Mouse (Mus musculus) liver, embryonic 14.5 days (tissue): ENCODE measurements around the gene Rgs19. TPM values are rescaled to one million over a fixed set of nuclear protein-coding genes. Genes with fewer than 3 reads are reported as not detected.

Source experiments
- ATAC-seq: fragments of 200-750 bp; cut with Nextera tagmentation; 2 replicates; pipeline ENCODE4 v1.8.0; 2017; ENCODE audit warnings: moderate number of reproducible peaks, mild to moderate bottlenecking, moderate library complexity; ENCODE audit not compliant: insufficient read depth
- DNase-seq, 3 experiments: peaks; one replicate each; pipeline ENCODE4 v3.0.0-alpha.2; 2012 to 2013; ENCODE audit warnings: low read depth in 3 of 3, low spot score in 3 of 3
- H3K27ac ChIP-seq: fragments of 300-500 bp; sonication (generic); 2 replicates; pipeline ENCODE4 v1.5.1; 2014; ENCODE audit warnings: moderate library complexity, mild to moderate bottlenecking, control low read depth, inconsistent platforms
- H3K27me3 ChIP-seq: fragments of 300-500 bp; sonication (generic); 2 replicates; pipeline ENCODE4 v1.6.1; 2014; ENCODE audit warnings: mild to moderate bottlenecking, low read length, moderate library complexity; ENCODE audit not compliant: control insufficient read depth, insufficient read depth
- H3K36me3 ChIP-seq: fragments of 300-500 bp; sonication (generic); replicated peaks from 2 replicates; pipeline ENCODE4 v1.6.1; 2014; ENCODE audit warnings: low read depth; ENCODE audit not compliant: control insufficient read depth, insufficient read depth
- H3K4me1 ChIP-seq, 2 experiments: fragments of 200-500 bp in 1 of 2; fragments of 300-500 bp in 1 of 2; sonication (generic) in 1 of 2; replicated peaks; 2 replicates each; pipeline ENCODE4 v1.6.1; 2012 to 2014; ENCODE audit warnings: antibody characterized with exemption in 1 of 2, inconsistent platforms in 1 of 2, low read length in 1 of 2; ENCODE audit not compliant: control insufficient read depth in 2 of 2, insufficient read depth in 2 of 2
- H3K4me2 ChIP-seq: fragments of 300-500 bp; sonication (generic); 2 replicates; pipeline ENCODE4 v1.6.1; 2014; ENCODE audit warnings: low read depth, mild to moderate bottlenecking, control low read depth, moderate library complexity
- H3K4me3 ChIP-seq, 2 experiments: fragments of 200-500 bp in 1 of 2; fragments of 300-500 bp in 1 of 2; sonication (generic) in 1 of 2; 2 replicates each; pipeline ENCODE4 v1.5.1; 2012 to 2014; ENCODE audit warnings: low read depth in 2 of 2, low read length in 2 of 2, mild to moderate bottlenecking in 2 of 2, control low read depth in 1 of 2, inconsistent platforms in 1 of 2, moderate library complexity in 1 of 2; ENCODE audit not compliant: insufficient read depth in 1 of 2
- H3K9ac ChIP-seq: fragments of 300-500 bp; sonication (generic); replicated peaks from 2 replicates; pipeline ENCODE4 v1.6.1; 2014; ENCODE audit warnings: mild to moderate bottlenecking, control low read depth, moderate library complexity
- H3K9me3 ChIP-seq: fragments of 300-500 bp; sonication (generic); 2 replicates; pipeline ENCODE4 v1.6.1; 2016; ENCODE audit warnings: low read length, mixed read lengths; ENCODE audit not compliant: control insufficient read depth
- CTCF ChIP-seq: IDR thresholded peaks from 2 replicates; pipeline ENCODE4 v1.5.1; 2016; ENCODE audit warnings: antibody characterized with exemption, low read depth, control low read depth
- EP300 ChIP-seq: IDR thresholded peaks from 2 replicates; pipeline ENCODE4 v1.6.1; 2016; ENCODE audit warnings: antibody characterized with exemption, low read depth
- WGBS: fragments of 180-500 bp; shearing (Covaris S2); extraction: QIAGEN DNeasy Blood & Tissue Kit; methylation state at CpG from one replicate; pipeline ENCODE4 v1.1.7; 2014; ENCODE audit not compliant: insufficient replicate concordance; 5-methylcytosine and 5-hydroxymethylcytosine counted together
- polyA plus RNA-seq, 2 experiments: library from polyadenylated mRNA; depleted of rRNA in 1 of 2; stranded (reverse) in 1 of 2; unstranded in 1 of 2; fragments of >200 nt; fragmentation: Nextera tagmentation in 1 of 2; extraction: Ambion mirVana in 1 of 2; gene quantifications; 2 replicates each; pipeline versions ENCODE4 v1.2.1 to v1.2.3; 2012 to 2014

Rgs19 gene
- polyA plus RNA-seq, 2 experiments, result 20.6 to 21.0 TPM

DNA sequence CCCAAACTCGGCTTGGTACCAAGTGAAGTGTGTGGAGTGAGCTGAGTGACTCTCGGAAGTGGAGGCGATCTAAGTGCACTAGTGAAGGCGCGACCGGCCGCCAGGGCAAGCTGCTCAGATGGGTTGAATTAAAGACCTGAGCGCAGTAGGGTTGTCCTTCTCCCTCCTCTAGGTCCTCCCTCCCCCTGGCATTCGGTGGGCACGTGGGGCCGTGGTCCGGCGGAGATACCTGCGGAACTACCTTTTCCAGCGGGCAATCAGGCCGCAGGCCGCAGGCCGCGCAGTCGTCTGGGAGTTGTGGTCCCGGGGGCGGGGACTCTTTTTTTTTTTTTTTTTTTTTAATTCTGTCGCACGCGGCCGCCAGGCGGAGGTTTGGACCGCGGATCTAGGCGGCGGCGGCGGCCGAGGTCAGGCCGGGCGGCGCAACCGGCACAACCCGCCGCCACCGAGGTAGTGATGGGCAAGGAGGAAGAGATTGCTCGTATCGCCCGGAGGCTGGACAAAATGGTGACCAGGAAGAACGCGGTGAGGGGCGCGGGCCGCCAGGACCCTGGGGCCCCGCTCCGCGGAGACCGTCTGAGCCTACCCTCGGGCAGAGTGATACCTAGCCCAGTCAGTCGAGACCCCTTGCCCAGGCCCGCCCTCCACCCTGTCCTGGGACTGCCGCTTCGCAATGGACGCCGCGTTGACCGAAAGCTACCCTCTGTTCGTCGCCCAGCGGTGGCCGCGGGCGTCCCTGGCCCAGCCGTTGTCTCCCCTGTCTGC, 13.6 kb downstream of the Rgs19 start, which contains the start of gene Tcea2:
TSS of gene Tcea2 (plus strand) at position 360 of the 765 bp plus-strand sequence.
- Histone ChIP-seq H3K9ac (peak within 1 kb of the TSS; percentile 60), H3K27ac (no peak within 1 kb of the TSS), H3K36me3 (no peaks in the 10 kb centered on the region), H3K4me3 (peak within 1 kb of the TSS; percentile 62 to 66), H3K4me2 (peak within 1 kb of the TSS; percentile 80), H3K27me3 (peaks cover 3% of the 10 kb centered on the region; the same call in 1 of the 2 replicates), H3K4me1 (peaks cover 3 to 13% of the 10 kb centered on the region in 2 experiments), H3K9me3 (no peaks in the 10 kb centered on the region)
- TF ChIP-seq CTCF (peak; percentile 13), EP300 (no peak)
- peak in 2 of 3 experiments; percentile 30 to 49 for DNase-seq
- under 1% methylated on average over 69 of the region's 69 CpGs for WGBS
- peak; percentile 46 for ATAC-seq

DNA sequence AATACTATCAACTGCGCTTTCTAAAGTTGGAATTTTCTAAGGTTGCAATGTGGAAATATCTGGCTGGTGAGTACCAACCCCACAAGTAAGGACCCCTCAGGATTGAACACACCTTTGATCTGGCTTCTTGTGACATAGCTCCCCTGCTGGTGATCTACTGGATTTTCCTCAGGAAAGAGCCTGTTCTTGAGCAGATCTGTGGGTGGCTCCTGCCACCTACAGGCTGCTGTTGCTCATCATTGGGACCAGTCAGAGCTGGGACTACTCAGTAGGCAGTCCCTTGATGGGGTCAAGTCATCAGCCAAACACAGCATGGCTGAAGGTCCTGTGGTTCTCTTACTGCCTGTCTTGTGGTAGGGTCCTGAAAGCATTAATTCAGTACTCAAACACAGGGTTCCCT, 15.0 kb downstream of the Rgs19 start:
- 32% methylated on average over 1 of the region's 1 CpGs for WGBS
- Histone ChIP-seq H3K36me3 (no peaks in the 10 kb centered on the region), H3K27me3 (peaks cover 3% of the 10 kb centered on the region; the same call in 1 of the 2 replicates), H3K4me2 (no peak overlapping the region), H3K4me3 (no peak overlapping the region), H3K9ac (no peak overlapping the region), H3K27ac (no peak overlapping the region), H3K4me1 (peaks cover 3 to 13% of the 10 kb centered on the region in 2 experiments), H3K9me3 (no peaks in the 10 kb centered on the region)
- peak; percentile 55 to 64 (median 56) for DNase-seq
- ATAC-seq, result peak; percentile 58
- TF ChIP-seq CTCF, result peak; percentile 95
- TF ChIP-seq EP300, result no peak

DNA sequence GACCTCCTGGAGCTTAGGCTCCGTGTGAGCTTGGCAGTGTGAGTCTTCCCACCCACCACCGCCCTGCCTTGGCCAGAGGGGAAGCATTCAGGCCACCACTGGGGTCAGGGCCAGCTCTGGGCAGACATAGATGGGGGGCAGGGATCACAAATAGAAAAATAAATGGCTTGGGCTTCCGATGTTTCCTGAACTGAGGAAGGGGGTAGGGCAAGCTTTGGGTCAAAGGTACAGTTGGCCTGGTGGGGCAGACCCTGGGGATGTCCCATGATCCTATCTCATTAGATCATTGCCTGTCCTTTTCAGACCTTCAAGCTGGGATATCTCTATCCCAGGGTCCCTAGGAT, 16.1 kb downstream of the Rgs19 start:
- no peaks in the 10 kb centered on the region for H3K9me3 ChIP-seq
- no peak overlapping the region for H3K4me2 ChIP-seq
- H3K27ac ChIP-seq, result no peak overlapping the region
- peaks cover 3 to 13% of the 10 kb centered on the region in 2 experiments for H3K4me1 ChIP-seq
- H3K36me3 ChIP-seq, result no peaks in the 10 kb centered on the region
- ATAC-seq (no peak), DNase-seq (no peak)
- 26% methylated on average over 3 of the region's 3 CpGs for WGBS
- H3K4me3 ChIP-seq, result no peak overlapping the region
- H3K27me3 ChIP-seq, result peaks cover 11% of the 10 kb centered on the region
- H3K9ac ChIP-seq, result no peak overlapping the region
- TF ChIP-seq EP300 (no peak), CTCF (no peak)

DNA sequence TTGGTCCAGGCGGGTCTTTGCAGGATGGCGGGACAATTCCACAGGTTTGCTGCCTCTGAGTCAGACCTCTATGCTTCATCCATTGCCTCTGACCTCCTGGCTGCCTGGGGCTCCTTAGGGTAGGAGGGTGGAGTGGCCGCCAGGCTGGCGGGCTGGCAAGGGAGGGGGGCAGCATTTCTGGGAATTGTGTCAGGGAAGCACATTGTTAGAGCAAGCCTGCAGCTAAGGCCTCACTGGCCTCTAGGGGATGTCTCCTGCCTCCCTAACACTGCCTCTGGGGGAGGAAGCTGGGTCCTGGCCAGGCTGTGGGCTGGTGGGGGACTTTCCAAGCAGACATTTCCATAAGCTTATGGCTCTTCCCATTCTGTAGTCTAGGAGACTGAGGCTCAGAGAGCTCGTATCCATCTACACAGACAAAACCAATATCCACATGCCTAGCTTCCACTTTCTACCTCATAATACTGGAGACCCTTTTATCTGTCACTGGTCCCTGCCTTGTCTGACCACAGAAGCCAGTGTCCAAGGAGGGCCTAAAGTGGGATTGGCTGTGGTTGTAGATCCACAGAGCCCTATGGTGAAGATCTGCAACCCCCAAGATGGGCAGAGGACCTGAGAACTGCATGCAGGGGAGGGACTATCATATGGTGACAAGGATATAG, 16.6 kb downstream of the Rgs19 start:
- peaks cover 3 to 13% of the 10 kb centered on the region in 2 experiments for H3K4me1 ChIP-seq
- no peak overlapping the region for H3K27ac ChIP-seq

GRCm38 (mm10) chr2:181676424-181676823, 17.4 kb downstream of the Rgs19 start:
- H3K27ac ChIP-seq, result no peak overlapping the region
- no peak for TF ChIP-seq CTCF
- no peak for TF ChIP-seq EP300
- H3K4me1 ChIP-seq, result peaks cover 3 to 13% of the 10 kb centered on the region in 2 experiments
- H3K27me3 ChIP-seq, result peaks cover 24% of the 10 kb centered on the region
- H3K36me3 ChIP-seq, result no peaks in the 10 kb centered on the region
- no peak for DNase-seq
- no peaks in the 10 kb centered on the region for H3K9me3 ChIP-seq
- WGBS, result 19% methylated on average over 2 of the region's 2 CpGs
- no peak for ATAC-seq
- no peak overlapping the region for H3K4me2 ChIP-seq
- no peak overlapping the region for H3K9ac ChIP-seq
- no peak overlapping the region for H3K4me3 ChIP-seq

More for the DNA sequence above, 16.6 kb downstream of the Rgs19 start:
- no peak for ATAC-seq
- H3K9ac ChIP-seq, result no peak overlapping the region
- peaks cover 16% of the 10 kb centered on the region for H3K27me3 ChIP-seq
- no peaks in the 10 kb centered on the region for H3K9me3 ChIP-seq
- no peak for DNase-seq
- 69% methylated on average over 5 of the region's 5 CpGs for WGBS
- no peak for TF ChIP-seq CTCF
- TF ChIP-seq EP300, result no peak
- no peaks in the 10 kb centered on the region for H3K36me3 ChIP-seq
- no peak overlapping the region for H3K4me2 ChIP-seq
- no peak overlapping the region for H3K4me3 ChIP-seq
